Mouse (Mus musculus): ENCODE data around the gene Napa.

DNA sequence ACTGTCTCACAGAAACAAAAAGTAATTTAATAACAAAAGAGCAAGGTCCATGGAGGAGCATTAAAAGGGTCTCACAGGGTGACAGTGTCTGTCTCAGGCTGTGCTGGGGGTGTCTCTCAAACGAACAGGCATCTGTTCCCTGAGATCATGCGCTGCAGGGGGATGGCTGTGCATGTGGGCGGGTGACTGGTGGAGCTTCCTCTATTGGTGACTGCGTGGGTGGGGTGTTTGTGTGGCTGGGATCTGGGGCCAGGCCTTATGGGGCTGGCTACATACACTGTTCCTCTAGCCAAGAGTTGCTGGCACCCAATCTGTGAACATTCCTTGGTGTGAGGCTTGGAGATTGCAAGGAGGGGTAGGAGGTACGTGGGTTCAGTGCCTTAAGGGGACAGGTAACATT is 51.0 kb downstream of the Napa start:
- TF ChIP-seq CTCF (IDR thresholded peaks at IDR 0.05; ENCODE audit: low read depth, low read length) (no peak), POLR2A (IDR thresholded peaks at IDR 0.05; ENCODE audit: insufficient read depth, low read length) (no peak)

All from ES-Bruce4 (cell line).